Mouse (Mus musculus) liver, embryonic 14.5 days (tissue): ENCODE data around the gene Stag3.

ENCODE experiments used
- CTCF ChIP-seq: IDR thresholded peaks from 2 replicates; pipeline ENCODE4 v1.5.1; 2016; ENCODE audit warnings: antibody characterized with exemption, low read depth, control low read depth
- EP300 ChIP-seq: IDR thresholded peaks from 2 replicates; pipeline ENCODE4 v1.6.1; 2016; ENCODE audit warnings: antibody characterized with exemption, low read depth

GRCm38 (mm10) chr5:138299613-138300012 lies 19.6 kb downstream of the Stag3 start:
- TF ChIP-seq CTCF, result no peak
- no peak for TF ChIP-seq EP300
